Mouse (Mus musculus) T-helper 17 cell (primary cell): ENCODE data around the gene Klrb1c.
"Not testable (repeated sequence)": the region's sequence is repeated elsewhere in the genome, so short reads cannot be mapped to it uniquely, and the experiment has no call there.

ENCODE experiments used
- in situ Hi-C, 2 experiments: fragments of 300-600 bp; cut with MboI, MseI; formaldehyde crosslinking; loops; 1 replicate in 1 of 2; 2 replicates in 1 of 2; pipeline ENCODE4 v1.15.1; 2025; ENCODE audit warnings: high pct_unique_total_duplicates in 2 of 2

The Klrb1c gene

GRCm38 (mm10) chr6:128799144-128799895 lies 10.3 kb upstream of the Klrb1c start:
- in situ Hi-C loops = loop anchor here (5.0 kb wide), 1 partner anchor 37 kb away; no protein-coding TSS in a partner anchor

GRCm38 (mm10) chr6:128798772-128799143 lies 9.7 kb upstream of the Klrb1c start:
- in situ Hi-C loops = loop anchor here (5.0 kb wide), 1 partner anchor 36 kb away; no protein-coding TSS in a partner anchor

DNA sequence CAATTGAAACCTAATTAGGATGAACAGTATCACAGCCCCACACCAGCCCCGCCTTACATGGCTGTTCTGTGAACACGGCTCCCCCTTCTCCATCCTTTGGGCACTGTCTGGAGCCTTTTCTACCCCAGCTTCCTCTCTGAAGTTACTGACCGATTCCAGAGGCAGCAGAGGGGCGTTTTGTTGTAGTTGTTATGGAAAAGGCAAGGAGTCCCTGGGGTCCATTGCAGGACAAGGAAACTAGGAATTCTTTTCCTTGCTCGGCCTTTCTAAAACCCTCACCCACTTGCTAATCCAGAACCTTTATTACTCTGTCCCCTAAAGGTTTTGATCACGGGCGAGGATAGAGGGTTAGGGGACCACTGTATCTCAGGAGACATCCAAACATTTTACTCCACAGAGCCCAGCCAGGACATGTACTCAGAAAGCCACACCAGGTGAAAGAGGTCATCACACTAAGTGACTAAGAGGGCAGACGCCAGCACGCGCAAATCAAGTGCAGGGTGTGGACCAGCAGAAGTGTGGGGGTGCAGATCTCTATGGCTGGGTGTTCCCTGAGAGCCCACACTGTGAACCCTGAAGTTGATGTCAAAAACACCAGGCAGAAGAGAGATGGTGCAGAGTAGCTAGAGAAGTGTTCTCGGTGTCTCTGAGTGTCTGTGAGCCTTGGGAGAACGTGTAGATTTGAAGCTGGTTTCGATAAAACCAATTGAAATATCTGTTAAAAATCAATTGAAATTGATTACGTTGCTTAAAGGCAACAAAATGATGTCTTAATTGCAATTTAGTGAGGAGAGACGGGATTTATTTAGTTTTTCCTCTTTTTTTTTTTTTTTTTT lies 9.1 kb upstream of the Klrb1c start:
- in situ Hi-C loops = loop anchor here (5.0 kb wide), 1 partner anchor 36 kb away; no protein-coding TSS in a partner anchor

DNA sequence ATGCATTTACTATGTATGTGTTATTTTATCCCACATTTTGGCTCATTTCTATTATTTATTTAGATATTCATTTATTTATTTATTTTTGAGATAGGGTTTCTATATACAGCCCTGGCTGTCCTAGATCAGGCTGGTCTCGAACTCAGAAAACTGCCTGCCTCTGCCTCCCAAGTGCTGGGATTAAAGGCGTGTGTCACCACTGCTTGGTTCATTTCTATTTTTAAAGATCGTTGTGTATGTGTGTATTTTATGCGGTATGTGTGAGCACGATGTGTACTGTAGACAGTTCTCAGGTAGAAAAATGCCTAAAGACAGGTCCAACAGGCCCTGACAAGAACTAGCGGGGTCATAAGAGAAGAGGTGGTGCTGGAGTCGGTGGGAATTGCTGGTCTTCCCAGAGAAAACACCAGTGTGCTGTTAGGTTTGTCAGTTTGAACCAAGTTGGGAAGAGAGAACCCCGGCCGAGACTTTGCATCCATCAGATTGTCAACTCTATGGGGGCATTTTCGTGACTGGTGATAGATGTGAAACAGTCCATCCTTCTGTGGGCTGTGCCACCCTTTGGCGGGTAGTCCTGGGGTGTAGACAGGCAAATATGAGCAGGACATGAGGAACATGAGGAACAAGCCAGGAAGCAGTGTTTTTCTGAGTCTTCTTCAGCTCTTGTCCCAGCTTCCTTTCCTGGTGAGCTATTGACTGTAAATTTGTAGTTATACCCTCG lies 8.3 kb upstream of the Klrb1c start:
- in situ Hi-C loops = loop anchor here (5.0 kb wide), 1 partner anchor 35 kb away; no protein-coding TSS in a partner anchor

GRCm38 (mm10) chr6:128796321-128796955 lies 7.4 kb upstream of the Klrb1c start:
- in situ Hi-C loops = loop anchor here (5.0 kb wide), 1 partner anchor 34 kb away; no protein-coding TSS in a partner anchor

- in situ Hi-C loops = no loop called here
Measured at GRCm38 (mm10) chr6:128793734-128794133, 4.7 kb upstream of the Klrb1c start.

- in situ Hi-C loops = not testable (repeated sequence)
Measured at GRCm38 (mm10) chr6:128790491-128790994, 1.5 kb upstream of the Klrb1c start.

DNA sequence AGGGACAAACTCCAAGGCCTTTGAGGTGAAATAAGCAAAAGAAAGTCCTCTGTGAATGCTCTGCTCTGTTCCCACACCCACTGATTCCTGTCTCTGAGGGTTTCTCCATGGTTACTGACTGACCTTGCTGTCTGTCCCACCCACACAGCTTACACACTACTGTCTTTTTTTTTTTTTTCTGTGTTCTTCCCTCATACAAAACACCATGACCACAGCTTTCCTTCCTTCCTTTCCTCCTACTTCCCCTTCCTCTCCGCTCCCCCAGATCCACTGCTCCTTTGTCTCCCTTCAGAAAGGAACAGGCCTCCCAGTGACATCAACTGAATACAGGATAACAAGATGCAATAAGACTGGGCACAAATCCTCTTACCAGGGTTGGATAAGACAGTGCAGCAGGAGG lies 498 bp downstream of the Klrb1c start:
- in situ Hi-C loops = no loop called here

GRCm38 (mm10) chr6:128786396-128786795 lies 2.6 kb downstream of the Klrb1c start:
- in situ Hi-C loops = not testable (repeated sequence)

- in situ Hi-C loops = no loop called here
Measured at GRCm38 (mm10) chr6:128769481-128770253, 19.3 kb downstream of the Klrb1c start.

DNA sequence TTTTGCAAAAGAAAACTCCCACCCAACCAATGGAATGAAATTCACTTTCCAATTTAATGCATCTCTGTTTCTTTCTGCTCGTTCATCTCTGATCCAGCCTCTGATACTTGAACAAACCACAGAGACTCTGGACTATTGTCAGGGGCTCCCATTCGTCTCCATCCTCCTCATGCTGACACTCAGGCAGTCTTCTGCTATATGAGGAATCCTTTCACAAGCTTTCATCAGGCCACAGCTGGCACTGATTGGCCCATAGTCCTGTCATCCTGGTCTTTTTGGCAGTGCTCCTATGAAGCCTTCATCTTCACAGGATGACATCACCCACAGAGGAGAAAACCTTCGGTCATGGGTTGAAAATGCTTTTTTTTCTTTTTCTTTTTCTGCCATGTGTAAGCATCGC lies 21.0 kb downstream of the Klrb1c start:
- in situ Hi-C loops = no loop called here

GRCm38 (mm10) chr6:128766486-128767254 lies 22.3 kb downstream of the Klrb1c start:
- in situ Hi-C loops = not testable (repeated sequence)

DNA sequence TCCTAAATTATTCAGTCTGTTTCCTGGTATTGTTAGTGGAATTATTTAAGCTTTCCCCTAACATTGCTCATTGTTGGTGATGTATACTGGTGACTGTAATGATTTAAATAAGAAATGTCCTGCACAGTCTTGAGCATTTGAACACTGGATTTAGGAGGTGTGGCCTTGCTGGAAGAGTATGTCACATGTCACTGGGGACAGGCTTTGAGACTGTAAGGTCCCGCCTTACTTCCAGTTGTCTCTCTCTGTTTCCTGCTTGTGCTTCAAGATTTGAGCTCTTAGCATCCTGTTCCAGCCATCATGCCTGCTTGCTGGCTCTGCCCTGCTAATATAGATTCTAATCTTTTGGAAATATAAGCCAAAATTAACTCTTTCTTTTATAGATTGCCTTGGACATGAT lies 23.8 kb downstream of the Klrb1c start:
- in situ Hi-C loops = no loop called here

- in situ Hi-C loops = loop anchor here (5.0 kb wide), 2 partner anchors 33 to 78 kb away; no protein-coding TSS in a partner anchor
Measured at GRCm38 (mm10) chr6:128764598-128764997, 24.4 kb downstream of the Klrb1c start.

DNA sequence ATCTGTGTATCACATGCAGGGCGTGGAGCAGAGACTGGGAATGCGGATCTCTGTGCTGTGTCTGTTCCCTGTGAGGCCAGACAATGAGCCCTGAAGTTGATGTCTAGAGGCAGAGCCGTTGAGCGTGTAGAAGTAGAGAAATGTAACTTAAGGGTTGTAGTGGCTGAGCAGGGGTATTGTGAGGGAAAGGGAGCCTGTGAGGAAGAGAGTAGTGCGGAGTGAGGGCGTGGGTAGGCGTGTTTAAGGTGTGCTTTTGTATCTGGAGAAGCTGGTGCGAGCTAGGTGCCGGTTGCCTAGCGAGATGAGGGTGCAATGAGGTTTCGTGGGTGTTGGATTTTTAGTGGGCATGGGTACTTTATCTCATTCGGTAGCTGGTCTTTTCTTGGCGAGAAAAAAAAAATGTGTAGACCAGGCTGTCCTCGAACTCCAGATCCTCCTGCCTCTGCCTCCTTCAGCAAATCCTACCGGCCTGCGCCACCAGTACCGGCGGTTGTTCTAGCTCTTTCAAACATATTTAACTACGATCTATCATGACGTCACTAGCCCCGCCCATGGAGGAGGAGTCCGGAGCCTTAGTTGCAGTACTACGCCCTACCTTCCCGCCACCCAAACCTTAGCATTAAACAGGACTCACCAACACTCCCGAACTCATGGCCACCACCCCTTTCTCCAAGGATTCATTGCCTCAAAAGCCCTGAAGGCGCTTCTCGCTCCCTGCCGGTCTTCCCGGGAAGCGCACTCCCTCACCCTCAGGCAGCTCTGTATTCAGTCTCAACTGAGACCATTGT lies 25.1 kb downstream of the Klrb1c start:
- in situ Hi-C loops = loop anchor here (5.0 kb wide), 2 partner anchors 33 to 78 kb away; no protein-coding TSS in a partner anchor

DNA sequence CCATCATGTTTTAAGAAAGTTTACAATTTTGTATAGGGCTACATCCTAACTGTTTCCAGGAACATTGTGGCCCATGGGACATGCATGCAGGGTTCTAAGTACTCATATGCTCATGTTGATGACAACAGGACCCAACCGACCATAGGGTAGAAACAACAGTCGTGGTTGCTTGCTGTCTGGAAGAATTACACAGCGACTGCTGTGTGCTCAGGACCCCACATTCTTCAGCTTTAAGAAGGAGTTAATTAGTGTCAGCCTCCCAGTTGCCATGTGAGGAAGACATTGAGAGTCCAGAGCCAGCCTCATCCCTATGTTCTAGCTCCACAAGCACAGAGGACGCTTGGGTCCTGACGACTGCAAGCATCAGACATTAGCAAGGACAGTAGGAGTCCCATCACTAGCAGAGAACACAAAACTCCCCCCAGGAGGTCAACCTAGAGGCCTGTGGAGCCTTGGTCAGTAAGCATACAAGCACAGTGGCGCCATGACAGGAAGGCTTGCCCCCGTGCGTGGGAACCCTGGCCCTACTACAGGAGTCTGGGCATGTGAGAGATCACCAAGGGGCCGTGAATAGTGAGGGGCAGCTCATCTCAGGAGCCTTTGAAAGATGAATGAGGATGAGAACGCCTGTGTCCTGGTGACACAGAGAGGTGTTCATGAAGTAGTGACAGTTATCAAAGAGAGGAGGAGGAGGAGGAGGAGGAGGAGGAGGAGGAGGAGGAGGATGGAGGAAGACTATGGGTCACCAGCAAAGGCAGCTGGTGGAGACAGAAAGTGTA lies 25.9 kb downstream of the Klrb1c start:
- in situ Hi-C loops = loop anchor here (5.0 kb wide), 2 partner anchors 34 to 79 kb away; no protein-coding TSS in a partner anchor

DNA sequence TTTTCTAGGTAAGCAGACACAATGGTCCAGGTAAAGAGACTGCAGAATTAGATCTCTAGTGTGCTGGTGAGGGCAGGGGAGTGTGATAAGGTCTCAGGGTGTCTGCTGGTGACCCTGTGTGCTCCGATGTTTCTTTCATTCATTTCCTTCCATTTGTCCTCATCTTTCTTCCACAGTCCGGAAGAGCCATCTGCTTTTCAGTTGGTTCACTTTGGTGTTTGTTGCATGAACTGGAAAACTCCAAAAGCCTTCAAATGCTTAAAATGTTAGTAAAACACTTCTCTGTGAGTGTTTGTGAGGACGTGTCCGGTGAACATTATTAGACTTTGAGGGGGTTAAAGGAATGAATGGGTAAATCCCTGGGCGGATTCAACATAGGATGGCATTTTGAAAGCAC lies 27.9 kb downstream of the Klrb1c start:
- in situ Hi-C loops = loop anchor here (5.0 kb wide), 2 partner anchors 36 to 81 kb away; no protein-coding TSS in a partner anchor
